Mouse (Mus musculus) cortical plate, adult 2 months (tissue): ENCODE measurements around the gene Pla2g1b.

ENCODE experiments used
- CTCF ChIP-seq: fragments of 200-500 bp; IDR thresholded peaks from 2 replicates; pipeline ENCODE4 v1.5.1; 2011; ENCODE audit warnings: mild to moderate bottlenecking, control low read depth, low read length; ENCODE audit not compliant: insufficient read depth; ENCODE audit errors: extremely low read depth
- POLR2A ChIP-seq: fragments of 200-500 bp; IDR thresholded peaks from 2 replicates; pipeline ENCODE4 v1.6.1; 2011; ENCODE audit warnings: mild to moderate bottlenecking, low read length, control low read depth; ENCODE audit not compliant: insufficient read depth; ENCODE audit errors: extremely low read depth

DNA sequence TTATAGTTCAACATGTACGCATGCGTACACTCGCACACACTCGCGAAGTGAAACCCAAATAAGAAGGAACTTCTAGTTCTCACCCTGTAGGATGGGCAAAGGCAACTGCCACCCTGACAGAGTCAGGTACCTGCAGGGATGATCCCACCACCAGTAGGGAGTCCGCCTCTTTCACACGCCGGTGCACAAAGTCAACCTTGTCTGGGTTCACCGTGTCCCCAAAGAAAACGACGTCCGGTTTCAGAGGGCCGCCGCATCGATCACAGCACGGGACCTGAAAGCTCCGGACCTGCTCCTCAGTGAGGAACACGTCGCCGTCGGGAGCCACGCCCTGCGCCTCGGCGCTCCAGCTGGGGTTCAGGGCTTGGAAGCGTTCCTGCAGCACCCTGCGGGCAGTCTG, 14.0 kb downstream of the Pla2g1b start:
- TF ChIP-seq POLR2A (no peak), CTCF (no peak)
